Mouse (Mus musculus) cerebellum, adult 11 months (tissue): ENCODE data around the gene Sprr2h.

ENCODE experiments used
- DNase-seq: peaks from one replicate; pipeline ENCODE4 v3.0.0; 2022

The Sprr2h gene

GRCm38 (mm10) chr3:92385385-92385784, at the start of gene Sprr2h:
TSS of gene Sprr2h (plus strand) at chr3:92385685.
- no peak for DNase-seq

- no peak for DNase-seq
These were observed 49.2 kb upstream of the Sprr2h start for GRCm38 (mm10) chr3:92336278-92336677.

GRCm38 (mm10) chr3:92338840-92339239, 46.6 kb upstream of the Sprr2h start, which contains the start of gene Sprr2d:
TSS of gene Sprr2d (plus strand) at chr3:92339140.
- no peak for DNase-seq

GRCm38 (mm10) chr3:92351843-92352242, 33.6 kb upstream of the Sprr2h start, which contains the start of gene Sprr2e:
TSS of gene Sprr2e (plus strand) at chr3:92352143.
- DNase-seq: no peak

GRCm38 (mm10) chr3:92361619-92362018, 23.9 kb upstream of the Sprr2h start:
- no peak for DNase-seq

- no peak for DNase-seq
These were observed 20.6 kb upstream of the Sprr2h start, which contains the start of gene Sprr2f for GRCm38 (mm10) chr3:92364887-92365286. TSS of gene Sprr2f (plus strand) at chr3:92365187.

GRCm38 (mm10) chr3:92373613-92374012, 11.9 kb upstream of the Sprr2h start:
- DNase-seq: no peak

GRCm38 (mm10) chr3:92394301-92394700, 8.8 kb downstream of the Sprr2h start:
- DNase-seq: no peak

- DNase-seq: no peak
These were observed 22.2 kb downstream of the Sprr2h start, which contains the start of gene Sprr2i for GRCm38 (mm10) chr3:92407691-92408090. TSS of gene Sprr2i (plus strand) at chr3:92407991.

GRCm38 (mm10) chr3:92417782-92418181, 32.3 kb downstream of the Sprr2h start, which contains the start of gene Sprr2j-ps:
TSS of gene Sprr2j-ps (plus strand) at chr3:92418082.
- DNase-seq: no peak

- no peak for DNase-seq
These were observed 43.8 kb downstream of the Sprr2h start, which contains the start of gene Gm9774 for GRCm38 (mm10) chr3:92429323-92429722. TSS of gene Gm9774 (minus strand) at chr3:92429423.

- DNase-seq: no peak
These were observed 46.8 kb downstream of the Sprr2h start, which contains the start of gene Sprr2k for GRCm38 (mm10) chr3:92432282-92432681. TSS of gene Sprr2k (plus strand) at chr3:92432582.
